Mouse (Mus musculus): ENCODE measurements around the gene Olfr114. TPM values are rescaled to one million over a fixed set of nuclear protein-coding genes. Genes with fewer than 3 reads are reported as not detected.

The Olfr114 gene
- polyA plus RNA-seq, 1 experiment from 2014 or later = not detected

Other genes with a start within 250 kb of the Olfr114 start
- not detected in 2 replicates for gene Olfr104-ps, start 233.2 kb downstream of the Olfr114 start, polyA plus RNA-seq (2014; fragmentation: Nextera tagmentation; extraction: Ambion mirVana)
- gene Olfr105-ps, start 213.7 kb downstream of the Olfr114 start, polyA plus RNA-seq (2014; fragmentation: Nextera tagmentation; extraction: Ambion mirVana) = not detected in 2 replicates
- gene Olfr106-ps, start 202.3 kb downstream of the Olfr114 start, polyA plus RNA-seq (2014; fragmentation: Nextera tagmentation; extraction: Ambion mirVana) = not detected in 2 replicates
- gene Olfr107, start 193.5 kb downstream of the Olfr114 start, polyA plus RNA-seq (2014; fragmentation: Nextera tagmentation; extraction: Ambion mirVana) = not detected in 2 replicates
- not detected in 2 replicates for gene Olfr108, start 147.3 kb downstream of the Olfr114 start, polyA plus RNA-seq (2014; fragmentation: Nextera tagmentation; extraction: Ambion mirVana)
- gene Olfr109, start 133.8 kb downstream of the Olfr114 start, polyA plus RNA-seq (2014; fragmentation: Nextera tagmentation; extraction: Ambion mirVana) = not detected in 2 replicates
- not detected in 2 replicates for gene H2-M2, start 109.2 kb downstream of the Olfr114 start, polyA plus RNA-seq (2014; fragmentation: Nextera tagmentation; extraction: Ambion mirVana)
- not detected in 2 replicates for gene Olfr110, start 100.3 kb downstream of the Olfr114 start, polyA plus RNA-seq (2014; fragmentation: Nextera tagmentation; extraction: Ambion mirVana)
- gene Olfr111, start 84.7 kb downstream of the Olfr114 start, polyA plus RNA-seq (2014; fragmentation: Nextera tagmentation; extraction: Ambion mirVana) = not detected in 2 replicates
- not detected in 2 replicates for gene Olfr112, start 23.3 kb downstream of the Olfr114 start, polyA plus RNA-seq (2014; fragmentation: Nextera tagmentation; extraction: Ambion mirVana)
- gene Olfr113, start 15.1 kb downstream of the Olfr114 start, polyA plus RNA-seq (2014; fragmentation: Nextera tagmentation; extraction: Ambion mirVana) = not detected in 2 replicates
- gene Olfr115, start 34.4 kb upstream of the Olfr114 start, polyA plus RNA-seq (2014; fragmentation: Nextera tagmentation; extraction: Ambion mirVana) = not detected in 2 replicates
- gene Olfr116, start 34.5 kb upstream of the Olfr114 start, polyA plus RNA-seq (2014; fragmentation: Nextera tagmentation; extraction: Ambion mirVana) = not detected in 2 replicates
- gene Olfr117, start 71.0 kb upstream of the Olfr114 start, polyA plus RNA-seq (2014; fragmentation: Nextera tagmentation; extraction: Ambion mirVana) = not detected in 2 replicates
- not detected in 2 replicates for gene Olfr118, start 74.2 kb upstream of the Olfr114 start, polyA plus RNA-seq (2014; fragmentation: Nextera tagmentation; extraction: Ambion mirVana)
- not detected in 2 replicates for gene Olfr119, start 103.8 kb upstream of the Olfr114 start, polyA plus RNA-seq (2014; fragmentation: Nextera tagmentation; extraction: Ambion mirVana)
- not detected in 2 replicates for gene Olfr120, start 129.1 kb upstream of the Olfr114 start, polyA plus RNA-seq (2014; fragmentation: Nextera tagmentation; extraction: Ambion mirVana)
- gene Olfr121, start 156.1 kb upstream of the Olfr114 start, polyA plus RNA-seq (2014; fragmentation: Nextera tagmentation; extraction: Ambion mirVana) = not detected in 2 replicates
- not detected in 2 replicates for gene Olfr122, start 175.9 kb upstream of the Olfr114 start, polyA plus RNA-seq (2014; fragmentation: Nextera tagmentation; extraction: Ambion mirVana)
- not detected in 2 replicates for gene Olfr123, start 200.8 kb upstream of the Olfr114 start, polyA plus RNA-seq (2014; fragmentation: Nextera tagmentation; extraction: Ambion mirVana)
- gene Olfr124, start 207.1 kb upstream of the Olfr114 start, polyA plus RNA-seq (2014; fragmentation: Nextera tagmentation; extraction: Ambion mirVana) = not detected in 2 replicates
- not detected in 2 replicates for gene Olfr125, start 240.2 kb upstream of the Olfr114 start, polyA plus RNA-seq (2014; fragmentation: Nextera tagmentation; extraction: Ambion mirVana)

Measured in forebrain, embryonic 11.5 days (tissue).